Mouse (Mus musculus): Measurements from ENCODE around the gene Mylk. TPM values are rescaled to one million over a fixed set of nuclear protein-coding genes. Genes with fewer than 3 reads are reported as not detected.
A peak's percentile ranks its signal among the peaks of the same experiment; 100 is the strongest.

Mylk gene
- total RNA-seq, 2 experiments from 2014 or later = 32.0 to 34.4 TPM

GRCm38 (mm10) chr16:34902761-34903160 lies 157.8 kb downstream of the Mylk start:
- DNase-seq = no peak

GRCm38 (mm10) chr16:34904876-34905275 lies 159.9 kb downstream of the Mylk start:
- peak; percentile 36 for DNase-seq

- peak; percentile 64 for DNase-seq
Observed at GRCm38 (mm10) chr16:34909437-34909836, 164.4 kb downstream of the Mylk start.

GRCm38 (mm10) chr16:34917373-34917900 lies 172.4 kb downstream of the Mylk start:
- DNase-seq = no peak

- DNase-seq = peak; percentile 66
Observed at GRCm38 (mm10) chr16:34920182-34920581, 175.2 kb downstream of the Mylk start.

- DNase-seq = no peak
Observed at GRCm38 (mm10) chr16:34920868-34921267, 175.9 kb downstream of the Mylk start.

- DNase-seq = peak; percentile 26
Observed at GRCm38 (mm10) chr16:34921319-34921718, 176.3 kb downstream of the Mylk start.

GRCm38 (mm10) chr16:34923630-34924029 lies 178.6 kb downstream of the Mylk start:
- DNase-seq = no peak

- DNase-seq = no peak
Observed at GRCm38 (mm10) chr16:34924324-34924723, 179.3 kb downstream of the Mylk start.

- peak; percentile 91 for DNase-seq
Observed at GRCm38 (mm10) chr16:34924937-34925618, 180.1 kb downstream of the Mylk start.

- DNase-seq = no peak
Observed at GRCm38 (mm10) chr16:34926531-34927435, 181.8 kb downstream of the Mylk start.

GRCm38 (mm10) chr16:34929686-34930085 lies 184.7 kb downstream of the Mylk start:
- DNase-seq = no peak

GRCm38 (mm10) chr16:34930110-34930509 lies 185.1 kb downstream of the Mylk start:
- DNase-seq = no peak

- no peak for DNase-seq
Observed at GRCm38 (mm10) chr16:34931306-34931705, 186.3 kb downstream of the Mylk start.

GRCm38 (mm10) chr16:34933173-34933572 lies 188.2 kb downstream of the Mylk start:
- no peak for DNase-seq

- DNase-seq = no peak
Observed at GRCm38 (mm10) chr16:34934486-34934885, 189.5 kb downstream of the Mylk start.

GRCm38 (mm10) chr16:34935514-34936338 lies 190.7 kb downstream of the Mylk start:
- DNase-seq = no peak

- no peak for DNase-seq
Observed at GRCm38 (mm10) chr16:34936339-34936810, 191.4 kb downstream of the Mylk start.

GRCm38 (mm10) chr16:34937611-34938010 lies 192.6 kb downstream of the Mylk start:
- peak; percentile 63 for DNase-seq

GRCm38 (mm10) chr16:34938248-34938647 lies 193.2 kb downstream of the Mylk start:
- no peak for DNase-seq

GRCm38 (mm10) chr16:34939951-34940350 lies 194.9 kb downstream of the Mylk start:
- DNase-seq = no peak

- peak; percentile 43 for DNase-seq
Observed at GRCm38 (mm10) chr16:34940363-34940762, 195.4 kb downstream of the Mylk start.
